Mouse (Mus musculus) mature B cell (primary cell): ENCODE measurements around the gene Gm11027.
"Not testable (repeated sequence)": the region's sequence is repeated elsewhere in the genome, so short reads cannot be mapped to it uniquely, and the experiment has no call there.

ENCODE experiments used
- in situ Hi-C: fragments of 300-500 bp; cut with MboI; formaldehyde crosslinking; loops from 2 replicates; pipeline ENCODE4 v1.14.3; 2019

Gene Gm11027

DNA sequence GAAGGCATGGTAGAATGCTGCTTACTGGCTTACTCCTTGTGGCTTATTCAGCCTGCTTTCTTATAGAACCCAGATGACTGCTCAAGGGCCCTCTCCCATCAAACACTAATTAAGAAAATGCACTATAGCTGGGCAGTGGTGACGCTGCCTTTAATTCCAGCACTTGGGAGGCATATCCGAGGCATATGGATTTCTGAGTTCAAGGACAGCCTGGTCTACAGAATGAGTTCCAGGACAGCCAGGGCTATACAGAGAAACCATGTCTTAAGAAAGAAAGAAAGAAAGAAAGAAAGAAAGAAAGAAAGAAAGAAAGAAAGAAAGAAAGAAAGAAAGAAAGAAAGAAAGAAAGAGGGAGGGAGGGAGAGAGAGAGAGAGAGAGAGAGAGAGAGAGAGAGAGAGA is at the start of gene Gm11027:
Gm11027 (plus strand) TSS at position 301 of the 400 bp plus-strand sequence.
- in situ Hi-C loops, result not testable (repeated sequence)

DNA sequence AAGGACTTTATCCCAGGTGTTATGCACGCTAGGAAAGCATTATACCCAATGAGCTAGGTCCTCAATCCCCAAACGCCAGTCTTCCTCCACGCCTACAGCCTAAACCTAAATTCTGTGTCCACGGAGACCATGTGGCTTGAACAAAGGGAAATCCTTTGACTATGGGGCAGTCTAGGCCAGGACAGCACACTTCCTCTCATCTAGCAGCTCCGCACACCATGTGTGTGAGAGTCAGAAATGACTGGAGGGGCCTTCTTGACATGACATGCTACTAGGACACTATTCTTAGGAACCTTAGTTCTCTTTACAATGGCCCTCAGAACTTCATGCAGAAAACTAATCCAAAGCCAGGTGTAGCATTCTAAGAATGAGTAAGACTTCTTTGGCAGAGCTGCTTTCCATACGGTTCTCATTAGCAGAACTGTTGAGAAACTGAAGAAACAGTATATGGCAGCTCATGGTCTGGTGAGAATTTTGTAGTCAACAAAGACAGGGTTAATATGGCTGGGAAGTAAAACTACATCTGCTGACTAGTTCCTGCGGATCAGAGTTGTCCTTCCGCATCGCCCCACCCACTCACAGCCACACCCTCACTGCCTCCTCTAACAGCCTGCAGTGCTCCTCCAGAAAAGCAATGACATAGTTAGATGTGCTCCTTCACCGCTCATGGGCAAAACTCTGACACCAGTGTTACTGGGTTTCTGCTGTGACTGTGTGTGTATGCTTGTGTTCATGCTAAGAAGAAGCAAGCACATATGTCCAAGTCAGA is 48.7 kb upstream of the Gm11027 start:
- in situ Hi-C loops, result loop anchor here (25.0 kb wide), 1 partner anchor 411 kb away; no protein-coding TSS in a partner anchor

DNA sequence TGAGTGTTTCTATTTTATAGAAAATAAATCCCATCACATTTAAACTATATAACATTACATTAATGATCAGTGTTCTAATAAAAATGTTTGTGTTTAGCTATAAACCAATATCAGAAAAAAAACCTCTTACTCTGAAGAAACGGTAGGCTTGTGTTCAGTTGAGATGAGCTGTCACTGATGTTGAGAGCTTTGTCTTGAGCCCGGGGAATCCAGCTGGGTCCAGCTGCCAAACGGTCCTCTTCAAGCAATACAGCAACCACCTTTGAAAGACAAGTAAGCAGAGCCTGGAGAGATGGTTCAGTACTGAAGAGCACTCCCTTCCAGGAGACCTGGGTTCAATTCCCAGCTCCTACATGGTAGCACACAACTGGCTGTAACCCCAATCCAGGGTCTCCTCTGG is 45.7 kb upstream of the Gm11027 start:
- in situ Hi-C loops, result loop anchor here (25.0 kb wide), 1 partner anchor 408 kb away; no protein-coding TSS in a partner anchor

DNA sequence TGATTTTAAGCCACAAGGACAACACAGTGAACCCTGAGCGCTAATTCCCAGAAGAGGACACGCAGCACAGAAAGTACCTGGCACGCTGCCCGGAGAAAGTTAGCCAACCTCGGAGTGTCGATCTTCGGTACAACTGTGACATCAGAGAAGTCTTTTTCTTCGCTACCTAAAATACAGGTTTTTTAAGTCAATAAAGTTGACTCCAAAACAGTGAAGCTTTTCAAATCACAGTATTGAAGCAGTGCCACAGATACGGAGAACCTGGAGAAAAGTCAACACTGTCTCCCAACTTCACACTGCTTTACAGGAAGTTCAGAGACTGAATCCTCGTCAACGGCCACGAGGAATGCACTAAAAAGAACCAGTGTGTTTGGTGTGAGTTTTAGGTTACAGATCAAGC is 43.6 kb upstream of the Gm11027 start:
- in situ Hi-C loops, result loop anchor here (25.0 kb wide), 1 partner anchor 406 kb away; no protein-coding TSS in a partner anchor

DNA sequence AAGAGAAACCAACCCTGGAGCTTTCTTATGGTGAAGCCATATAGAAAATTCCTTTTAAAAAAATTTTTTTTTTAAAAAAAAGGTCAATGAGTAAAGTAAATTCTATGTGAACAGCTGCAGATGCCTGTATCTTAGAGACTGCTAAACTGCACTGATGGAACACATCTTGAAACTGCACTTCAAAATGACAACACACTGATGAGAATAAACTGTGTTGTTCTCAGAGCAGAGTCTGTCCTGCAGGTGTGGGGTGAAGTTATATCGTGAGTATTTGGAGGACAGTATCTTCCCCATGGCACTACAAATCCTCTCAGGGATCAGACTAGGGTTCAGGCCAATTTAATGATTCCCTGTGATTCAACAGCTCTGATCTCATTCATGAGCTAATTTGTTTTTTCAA is 43.1 kb upstream of the Gm11027 start:
- in situ Hi-C loops, result loop anchor here (25.0 kb wide), 1 partner anchor 405 kb away; no protein-coding TSS in a partner anchor

DNA sequence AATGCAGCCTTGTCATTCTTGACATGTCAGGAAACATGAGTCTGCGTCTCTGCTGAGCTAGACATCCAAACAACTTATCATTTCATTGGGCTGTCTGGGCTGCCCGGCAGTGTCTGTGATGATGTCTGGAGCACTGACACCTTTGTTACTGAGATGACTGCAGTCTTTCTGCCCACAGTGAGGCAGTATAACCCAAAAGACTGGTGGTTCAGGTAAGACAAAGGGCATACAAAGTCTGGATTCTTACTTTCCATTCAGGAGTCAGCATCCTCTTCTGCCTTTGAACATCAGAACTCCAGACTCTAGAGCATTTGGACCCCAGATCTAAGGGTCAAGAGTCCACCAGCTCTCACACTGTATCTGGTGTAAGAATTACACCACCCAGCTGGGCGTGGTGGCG is 39.8 kb upstream of the Gm11027 start:
- in situ Hi-C loops, result loop anchor here (25.0 kb wide), 1 partner anchor 402 kb away; no protein-coding TSS in a partner anchor

DNA sequence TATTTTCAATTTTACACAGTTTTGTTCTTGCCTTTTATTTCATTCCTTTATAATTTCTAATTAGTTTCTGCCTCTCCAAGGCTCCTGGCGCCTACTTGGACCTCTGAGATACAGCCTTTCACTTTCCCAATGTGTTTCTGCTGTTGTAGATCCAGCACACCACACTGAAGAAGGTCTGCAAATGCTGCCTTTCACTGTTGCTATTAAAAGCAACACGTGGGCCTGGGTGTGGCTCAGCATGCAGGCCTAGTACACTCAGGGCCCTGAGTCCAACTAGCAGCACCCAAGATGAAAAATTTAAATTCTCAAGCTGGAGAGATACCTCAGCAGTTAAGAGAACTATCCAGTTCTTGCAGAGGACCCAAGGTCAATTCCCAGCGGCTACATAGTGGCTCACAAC is 38.5 kb upstream of the Gm11027 start:
- in situ Hi-C loops, result loop anchor here (25.0 kb wide), 1 partner anchor 401 kb away; no protein-coding TSS in a partner anchor

DNA sequence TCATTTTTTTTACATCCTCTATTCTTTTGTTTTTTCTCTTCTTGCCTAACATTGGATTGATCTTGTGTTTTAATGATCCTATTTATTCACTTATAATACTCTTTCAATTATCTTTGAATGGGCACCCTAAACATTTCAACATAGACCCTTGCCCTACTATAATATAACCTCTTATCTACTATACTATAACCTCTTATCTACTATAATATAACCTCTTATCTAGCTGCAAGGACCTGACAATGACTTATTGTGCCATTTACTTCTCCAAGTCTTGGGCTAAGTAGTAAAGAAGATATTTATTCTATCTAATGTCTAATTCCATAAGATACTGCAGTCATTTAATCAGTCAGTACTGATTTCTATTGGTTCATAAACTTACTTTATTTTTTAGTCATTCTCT is 36.8 kb upstream of the Gm11027 start:
- in situ Hi-C loops, result loop anchor here (25.0 kb wide), 1 partner anchor 399 kb away; no protein-coding TSS in a partner anchor

DNA sequence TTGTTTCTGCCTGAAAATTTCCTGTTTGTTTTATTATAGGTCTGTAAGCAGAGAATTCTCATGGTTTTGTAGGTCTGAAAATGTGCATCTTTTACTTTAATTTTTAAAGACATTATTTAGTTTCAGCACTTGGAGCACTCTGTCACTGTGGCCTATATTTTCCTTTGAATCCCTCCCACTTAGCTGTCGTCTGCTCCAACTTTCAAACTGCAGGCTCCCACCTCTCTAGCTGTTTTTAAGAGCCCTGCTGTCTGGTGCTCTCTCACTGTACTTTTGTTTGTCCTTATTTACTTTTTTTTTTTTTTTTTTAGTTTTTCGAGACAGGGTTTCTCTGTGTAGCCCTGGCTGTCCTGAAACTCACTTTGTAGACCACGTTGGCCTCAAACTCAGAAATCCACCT is 36.4 kb upstream of the Gm11027 start:
- in situ Hi-C loops, result loop anchor here (25.0 kb wide), 1 partner anchor 398 kb away; no protein-coding TSS in a partner anchor

DNA sequence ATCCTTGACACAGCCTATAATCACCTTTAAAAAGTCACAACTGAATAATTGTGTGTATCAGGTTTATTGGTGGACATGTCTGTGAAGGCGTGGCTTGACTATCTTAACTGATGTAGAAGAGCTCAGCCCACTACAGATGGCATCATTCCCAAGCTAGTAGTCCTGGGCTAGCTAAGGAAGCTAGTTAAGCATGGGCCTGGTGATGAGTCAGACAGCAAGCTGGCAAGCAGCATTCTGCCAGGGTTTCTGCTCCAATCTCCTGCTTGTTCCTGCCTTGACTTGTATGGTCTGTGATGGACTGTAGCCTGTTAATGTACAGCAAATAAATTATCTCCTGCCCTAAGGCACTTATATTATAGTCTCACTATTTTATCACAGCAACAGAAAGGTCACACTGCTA is 30.6 kb upstream of the Gm11027 start:
- in situ Hi-C loops, result loop anchor here (25.0 kb wide), 1 partner anchor 393 kb away; no protein-coding TSS in a partner anchor

DNA sequence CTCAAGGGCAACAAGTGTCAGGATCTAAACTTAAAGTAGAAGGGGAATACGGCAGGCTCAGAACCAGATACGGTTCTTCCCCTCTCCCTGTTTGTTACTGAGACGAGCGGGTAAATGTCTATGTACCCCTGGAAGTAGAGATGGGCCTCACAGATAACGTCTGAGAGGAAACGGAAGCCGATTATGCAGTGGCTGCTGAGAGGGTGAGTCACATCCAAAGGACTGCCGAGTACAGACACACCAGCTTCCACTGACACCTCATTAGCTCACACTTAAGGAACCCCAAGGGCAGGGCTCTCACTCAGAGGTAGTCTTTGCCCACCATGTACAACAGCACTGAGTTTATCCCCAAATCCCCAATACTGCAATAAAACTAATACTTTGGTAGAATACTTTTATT is 20.5 kb upstream of the Gm11027 start:
- in situ Hi-C loops, result no loop called here

DNA sequence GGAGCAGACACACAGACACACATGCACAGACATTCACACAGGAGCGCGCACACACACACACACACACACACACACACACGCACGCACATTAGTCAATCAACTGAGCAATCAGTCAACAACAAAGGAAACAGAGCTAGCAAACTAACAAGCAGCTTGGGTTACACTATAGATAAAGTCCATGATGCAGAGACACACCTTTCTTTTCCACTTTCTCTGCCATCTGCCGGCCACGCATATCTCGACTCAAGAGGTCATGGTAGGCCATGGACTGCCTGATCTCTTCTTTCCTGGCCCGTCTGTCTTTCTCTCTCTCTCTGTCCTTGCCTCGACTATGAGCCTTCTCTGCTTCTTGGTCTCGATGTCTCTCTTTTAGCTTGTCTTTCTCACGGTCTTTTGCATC is 19.6 kb upstream of the Gm11027 start:
- in situ Hi-C loops, result no loop called here

DNA sequence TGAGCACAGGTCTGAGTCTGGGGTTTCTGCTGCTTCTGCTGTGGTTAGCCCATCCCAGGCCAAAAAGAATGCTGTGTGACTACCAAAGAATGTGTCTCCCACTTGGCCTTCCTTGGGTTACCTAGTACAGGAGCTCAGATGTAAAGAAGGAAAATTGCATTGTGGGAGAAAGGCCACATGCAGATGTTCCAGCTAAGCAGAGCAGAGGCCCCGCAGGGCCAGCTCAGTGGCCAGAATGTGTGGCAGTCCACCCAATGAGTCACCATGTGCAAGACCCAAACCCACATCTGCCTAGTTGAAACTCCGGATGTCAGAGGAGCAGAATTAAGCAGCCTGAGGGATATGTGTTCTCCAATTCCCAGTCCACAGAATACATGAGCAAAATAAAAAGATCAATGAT is 16.9 kb upstream of the Gm11027 start:
- in situ Hi-C loops, result no loop called here

DNA sequence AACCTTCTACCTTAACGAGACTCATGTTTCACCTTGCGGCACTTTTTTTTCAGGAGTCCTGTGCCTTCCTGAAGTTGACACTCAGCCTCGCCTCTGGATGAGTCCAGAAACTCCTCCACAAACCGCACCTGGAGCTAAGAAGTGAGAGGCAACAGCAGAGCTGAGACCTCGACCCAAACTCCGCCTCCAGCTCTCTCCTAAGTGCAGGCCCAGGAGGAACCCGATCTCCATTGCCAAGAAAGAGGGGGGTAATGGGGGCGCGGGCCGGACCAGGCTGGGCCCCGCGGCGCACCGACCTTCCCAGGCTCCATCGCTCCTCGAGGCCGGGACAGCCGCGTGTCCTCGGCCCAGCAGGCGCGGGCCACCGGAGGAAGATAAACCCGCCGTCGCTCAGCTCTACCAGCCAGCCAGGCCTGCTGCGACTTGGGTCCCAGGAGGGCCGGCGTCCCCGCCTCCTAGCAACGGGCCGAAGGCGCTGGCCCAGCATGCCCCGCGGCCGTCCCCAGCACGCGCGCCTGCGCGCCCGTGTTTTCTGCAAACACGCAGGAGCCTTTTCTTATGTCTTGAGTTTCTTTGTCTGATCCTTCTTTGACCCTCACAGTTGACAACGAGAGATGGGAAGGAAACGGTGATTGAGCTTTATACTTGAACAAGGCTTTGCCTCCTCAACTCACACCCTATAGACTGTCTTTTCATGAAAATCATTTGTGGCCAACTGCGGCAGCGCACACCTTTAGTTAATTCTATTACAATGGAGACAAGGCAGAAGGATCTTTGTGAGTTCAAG is 12.4 kb upstream of the Gm11027 start, which contains the start of gene Wdr60:
Wdr60 (minus strand) TSS at position 468 of the 787 bp plus-strand sequence.
- in situ Hi-C loops, result no loop called here

DNA sequence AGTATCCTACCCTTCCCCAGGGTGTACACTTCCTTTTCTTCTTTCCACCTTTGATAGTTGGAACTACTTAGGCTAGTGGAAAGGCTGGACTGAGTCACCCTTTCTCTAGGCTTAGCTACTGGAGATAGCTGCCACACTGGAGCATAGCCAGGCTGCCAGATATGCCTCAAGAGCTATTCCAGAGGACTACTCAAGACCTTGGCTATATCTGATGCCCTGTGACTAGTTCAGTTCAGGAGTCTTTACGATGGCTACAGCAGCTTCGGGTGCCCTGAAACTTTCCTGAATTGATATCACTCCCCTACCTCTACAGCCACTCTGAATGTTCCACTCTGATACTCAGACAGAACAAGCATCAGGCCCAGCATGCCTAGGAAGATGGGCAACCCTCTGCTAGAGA is 10.4 kb upstream of the Gm11027 start:
- in situ Hi-C loops, result no loop called here

DNA sequence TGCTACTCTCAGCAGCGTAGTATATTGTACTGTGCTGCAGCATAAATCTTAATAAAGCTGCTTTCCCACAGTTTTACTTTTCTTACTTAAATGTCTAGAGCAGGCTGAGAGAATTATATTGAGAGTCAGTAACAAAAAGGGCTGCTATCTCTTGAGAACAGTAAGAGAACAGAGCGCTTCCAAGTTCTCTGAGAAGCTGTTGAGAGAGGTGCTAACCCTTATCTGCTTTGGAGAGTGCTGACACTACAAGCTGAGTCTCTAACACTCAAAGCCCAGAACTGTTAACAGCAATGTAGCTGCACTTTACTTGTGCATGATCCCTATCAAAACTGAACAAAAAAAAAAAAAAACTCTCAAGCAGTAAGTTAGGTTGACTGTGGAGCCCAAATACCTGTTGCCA is 9.9 kb upstream of the Gm11027 start:
- in situ Hi-C loops, result no loop called here

DNA sequence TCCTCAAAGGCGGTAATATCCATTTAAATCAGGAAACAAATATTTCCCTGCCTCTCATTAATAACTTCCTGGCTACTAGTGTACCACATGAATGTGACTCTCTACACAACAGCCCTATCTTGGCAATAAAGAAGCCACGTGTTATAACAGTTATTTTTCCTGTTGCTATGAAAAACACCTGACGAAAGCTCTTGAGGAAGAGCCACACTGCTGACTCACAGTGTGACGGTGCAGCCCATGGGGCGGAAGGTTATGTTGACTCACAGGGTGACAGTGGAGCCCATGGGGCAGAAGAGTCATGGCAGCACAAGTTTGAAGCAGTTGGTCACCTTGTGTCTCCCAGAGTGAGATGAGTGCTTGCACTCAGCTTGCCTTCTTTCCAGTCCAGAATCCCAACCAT is 5.7 kb upstream of the Gm11027 start:
- in situ Hi-C loops, result no loop called here

DNA sequence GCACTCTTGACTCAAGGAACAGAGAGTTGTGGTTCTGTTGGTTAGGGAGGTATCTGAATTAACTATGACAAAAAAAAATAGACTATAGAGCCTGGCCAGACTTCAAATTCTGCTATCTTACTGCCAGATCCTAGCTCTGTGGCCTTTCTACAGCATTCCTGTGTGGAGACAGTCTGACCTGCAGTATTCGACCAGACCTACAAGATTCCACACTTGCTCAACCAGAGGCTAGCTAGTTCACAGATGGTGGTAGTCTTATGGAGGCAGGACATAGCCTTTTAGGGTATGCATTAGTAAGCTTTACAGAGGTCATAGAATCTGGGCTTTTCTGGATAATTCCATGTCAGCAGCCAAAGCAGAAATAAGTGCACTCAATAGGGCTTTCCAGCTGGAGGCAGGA is 4.6 kb upstream of the Gm11027 start:
- in situ Hi-C loops, result no loop called here

DNA sequence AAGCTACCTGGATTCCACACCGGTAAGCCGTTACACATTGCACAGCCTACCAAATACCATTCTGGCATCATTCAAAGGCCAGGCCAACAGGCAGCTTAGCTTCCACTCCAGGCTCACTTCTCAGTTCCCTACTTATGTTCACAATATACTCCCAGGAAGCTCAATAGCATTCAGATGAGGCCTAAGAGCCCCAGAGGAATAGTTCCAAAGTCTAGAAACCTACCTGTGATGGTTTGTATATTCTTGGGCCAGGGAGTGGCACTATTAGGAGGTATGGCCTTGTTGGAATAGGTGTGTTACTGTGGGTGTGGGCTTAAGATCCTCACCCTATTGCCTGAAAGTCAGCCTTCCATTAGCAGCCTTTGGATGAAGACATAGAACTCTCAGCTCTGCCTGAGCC is 4.1 kb upstream of the Gm11027 start:
- in situ Hi-C loops, result no loop called here

DNA sequence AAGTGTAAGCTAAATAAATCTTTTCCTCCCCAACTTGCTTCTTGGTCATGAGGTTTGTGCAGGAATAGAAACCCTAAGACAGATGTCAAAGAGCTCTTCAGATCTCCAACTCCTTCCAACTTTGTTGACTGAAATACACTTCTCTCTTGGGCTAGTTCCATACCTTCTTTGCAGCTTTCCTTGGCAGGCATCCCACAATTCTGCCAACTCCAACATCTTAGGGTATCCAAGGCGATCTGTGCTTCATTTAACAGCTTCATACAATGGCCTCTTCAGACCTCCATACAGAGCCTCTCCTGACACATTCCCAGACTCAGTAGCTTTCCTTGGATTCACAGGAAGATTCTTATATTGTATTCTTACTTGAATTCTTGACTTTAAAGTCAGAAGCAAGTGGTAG is 1.5 kb upstream of the Gm11027 start:
- in situ Hi-C loops, result no loop called here

DNA sequence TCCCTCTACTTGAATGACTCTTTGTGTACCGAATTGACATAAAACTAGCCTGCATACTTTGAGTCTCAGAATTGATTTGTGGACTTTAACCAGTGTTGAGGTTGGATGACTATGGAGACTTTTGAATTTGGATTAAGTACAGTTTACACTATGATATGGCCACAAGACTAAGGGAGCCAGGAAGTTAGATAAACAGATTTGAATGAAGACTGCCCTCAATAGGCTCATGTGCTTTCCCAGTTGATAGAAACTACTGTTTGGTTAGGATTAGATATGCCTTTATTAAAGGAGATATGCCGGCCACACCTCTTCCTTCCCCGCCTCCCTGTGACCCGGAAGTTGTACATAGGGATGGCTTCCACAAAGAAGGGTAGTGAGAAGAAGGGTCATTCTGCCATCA is 445 bp downstream of the Gm11027 start:
- in situ Hi-C loops, result no loop called here

DNA sequence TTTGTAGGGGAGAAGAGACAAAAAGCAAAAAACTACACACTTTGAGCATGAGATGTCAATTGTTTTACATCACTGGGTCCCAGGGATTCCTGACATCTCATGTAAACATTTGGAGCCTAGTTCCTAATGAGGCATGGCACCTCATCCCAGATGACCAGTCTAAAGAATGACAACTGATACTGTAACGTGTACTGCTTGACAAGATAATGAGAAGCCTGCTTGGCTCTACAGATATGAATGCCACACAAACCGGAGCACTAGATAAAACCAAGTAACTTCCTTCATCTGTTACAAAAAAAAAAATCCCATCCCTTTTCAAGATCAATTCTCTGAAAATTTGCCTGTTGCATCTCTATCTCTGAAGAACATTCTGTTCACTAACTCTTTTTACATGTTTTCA is 1.8 kb downstream of the Gm11027 start:
- in situ Hi-C loops, result no loop called here

DNA sequence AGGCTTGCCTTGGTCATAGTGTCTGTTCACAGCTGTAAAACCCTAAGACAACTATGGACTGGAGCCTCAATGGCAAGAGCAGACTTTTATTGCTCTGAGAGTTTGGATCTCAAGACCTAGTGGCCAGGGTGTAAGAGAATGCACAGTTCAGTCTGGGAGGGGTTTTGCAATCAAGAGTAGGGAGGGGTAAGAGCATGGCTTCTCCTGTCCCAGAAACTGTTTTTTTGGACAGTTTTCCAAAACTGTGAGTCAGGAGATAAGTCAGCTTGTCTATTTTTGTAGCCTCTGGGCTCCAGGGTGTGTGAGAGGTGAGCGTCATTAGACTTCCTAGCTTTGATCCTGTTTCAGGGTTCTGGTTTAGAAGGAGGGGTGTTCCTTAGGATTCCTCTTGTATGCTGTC is 3.4 kb downstream of the Gm11027 start:
- in situ Hi-C loops, result no loop called here
